8 mouse cellular contexts compared by ENCODE assay signal in genomic region chr7:25333596-25334307, GRCm38 (mm10). TPM values are rescaled to one million over a fixed set of nuclear protein-coding genes. Genes with fewer than 3 reads are reported as not detected.
DNase-seq lines count a peak whose midpoint lies in the region; ATAC-seq lines count a peak whose summit lies in the region.

No protein-coding gene starts in this region.

- no peaks in the 10 kb centered on the region for H3K9me3 ChIP-seq in hindbrain, embryonic 12.5 days (replicated peaks)

- peak; percentile 40; the same call in 1 of the 2 replicates for ATAC-seq in hindbrain, embryonic 12.5 days (ENCODE audit: low FRiP score)

- DNase-seq in T-cell, adult 2 months (ENCODE audit: low spot score), result peak; percentile 64
- DNase-seq in cerebellum, adult 9-11 months, result peak; percentile 76
- DNase-seq in frontal cortex, postnatal 10 days (ENCODE audit: low spot score in 2 of 2), result peak; percentile 49 to 61
- peak; percentile 28 to 68 for DNase-seq in layer of hippocampus, postnatal 25 days (ENCODE audit: extremely low spot score in 1 of 2, low spot score in 1 of 2)
- peak; percentile 75 for DNase-seq in lung, postnatal 25 days (ENCODE audit: low spot score)
- peak; percentile 56 to 64 for DNase-seq in right cerebral cortex, adult 2 months (ENCODE audit: low spot score in 2 of 2)
- DNase-seq in urinary bladder, postnatal 25 days (ENCODE audit: low spot score), result peak; percentile 57

- no peak overlapping the region for H3K4me2 ChIP-seq in hindbrain, embryonic 12.5 days (replicated peaks)

- peaks cover 67% of the 10 kb centered on the region for H3K36me3 ChIP-seq in hindbrain, embryonic 12.5 days

- 42% methylated on average over 16 of the region's 16 CpGs for WGBS in hindbrain, embryonic 12.5 days

- no peaks in the 10 kb centered on the region for H3K4me1 ChIP-seq in hindbrain, embryonic 12.5 days

- no peak overlapping the region for H3K9ac ChIP-seq in hindbrain, embryonic 12.5 days

- H3K27ac ChIP-seq in hindbrain, embryonic 12.5 days, result no peak overlapping the region

- no peaks in the 10 kb centered on the region for H3K27me3 ChIP-seq in hindbrain, embryonic 12.5 days

- no peak overlapping the region for H3K4me3 ChIP-seq in hindbrain, embryonic 12.5 days

RNA-seq across cellular contexts. Expression of gene Megf8, which starts 16.8 kb away (rescaled TPM):
- polyA plus RNA-seq in hindbrain, embryonic 12.5 days (2016; fragmentation: Nextera tagmentation; extraction: Ambion mirVana), result 20.9 and 23.0 TPM in 2 replicates
- total RNA-seq in layer of hippocampus, postnatal 25 days (2021), result 10 to 100 TPM; 93.9 to 98.8 TPM

RNA-seq across cellular contexts. Expression of gene Tmem145, which starts 27.8 kb away (rescaled TPM):
- 24.3 and 25.9 TPM in 2 replicates for polyA plus RNA-seq in hindbrain, embryonic 12.5 days (2016; fragmentation: Nextera tagmentation; extraction: Ambion mirVana)
- total RNA-seq in layer of hippocampus, postnatal 25 days (2021), result 10 to 100 TPM; 26.0 to 28.1 TPM

RNA-seq across cellular contexts. Expression of gene Prr19, which starts 32.5 kb away (rescaled TPM):
- polyA plus RNA-seq in hindbrain, embryonic 12.5 days (2016; fragmentation: Nextera tagmentation; extraction: Ambion mirVana), result 0.87 and 1.1 TPM in 2 replicates
- not detected for total RNA-seq in layer of hippocampus, postnatal 25 days (2021)

RNA-seq across cellular contexts. Expression of gene Cnfn, which starts 35.8 kb away (rescaled TPM):
- not detected in 2 replicates for polyA plus RNA-seq in hindbrain, embryonic 12.5 days (2016; fragmentation: Nextera tagmentation; extraction: Ambion mirVana)
- not detected for total RNA-seq in layer of hippocampus, postnatal 25 days (2021)

RNA-seq across cellular contexts. Expression of gene Pafah1b3, which starts 36.0 kb away (rescaled TPM):
- polyA plus RNA-seq in hindbrain, embryonic 12.5 days (2016; fragmentation: Nextera tagmentation; extraction: Ambion mirVana), result 391 and 405 TPM in 2 replicates
- 10 to 100 TPM; 19.2 to 25.2 TPM for total RNA-seq in layer of hippocampus, postnatal 25 days (2021)
